Mouse (Mus musculus) olfactory bulb, adult 2 months (tissue): Measurements from ENCODE around the gene Anks4b.

Source experiments
- CTCF ChIP-seq: fragments of 200-500 bp; IDR thresholded peaks from 2 replicates; pipeline ENCODE4 v1.5.1; 2012; ENCODE audit warnings: low read depth, mild to moderate bottlenecking, low read length, moderate library complexity; ENCODE audit not compliant: insufficient read depth
- POLR2A ChIP-seq: fragments of 200-500 bp; IDR thresholded peaks from 2 replicates; pipeline ENCODE4 v1.6.1; 2012; ENCODE audit warnings: mild to moderate bottlenecking, low read depth, low read length, moderate library complexity; ENCODE audit not compliant: insufficient read depth

DNA sequence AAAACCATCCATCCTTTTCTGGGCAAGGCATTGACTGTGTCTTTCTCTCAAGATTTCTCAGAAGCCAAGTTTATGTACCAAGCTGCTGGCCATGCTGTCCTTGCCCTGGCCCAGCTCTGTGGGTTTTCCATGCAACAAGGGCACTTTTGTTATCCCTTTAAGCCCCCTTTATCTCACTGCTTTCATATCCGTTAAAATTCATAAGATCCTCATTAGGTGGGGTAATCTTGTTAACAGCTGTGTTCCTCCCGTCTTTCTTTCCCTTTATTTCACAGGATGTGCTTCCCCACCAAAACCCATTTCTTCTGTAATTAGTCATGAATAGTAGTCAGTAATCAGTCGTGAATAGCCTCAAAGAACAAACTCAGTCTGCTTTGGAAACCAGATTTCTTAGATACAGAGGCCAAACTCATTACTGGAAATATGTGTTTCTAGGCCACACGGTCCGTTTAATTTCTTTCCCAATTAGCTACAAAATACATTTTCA is 16.0 kb upstream of the Anks4b start:
- TF ChIP-seq CTCF (no peak), POLR2A (no peak)
